Mouse (Mus musculus): ENCODE data around the gene Il11ra1. TPM values are rescaled to one million over a fixed set of nuclear protein-coding genes. Genes with fewer than 3 reads are reported as not detected.

The Il11ra1 gene
- polyA plus RNA-seq, 1 experiment from 2014 or later, result 55.2 TPM

Other genes with a start within 250 kb of the Il11ra1 start
- gene Kif24, start 235.1 kb upstream of the Il11ra1 start, polyA plus RNA-seq (2014; fragmentation: Nextera tagmentation; extraction: Ambion mirVana), result 9.6 and 9.9 TPM in 2 replicates
- 70.2 and 70.3 TPM in 2 replicates for gene Nudt2, start 234.8 kb upstream of the Il11ra1 start, polyA plus RNA-seq (2014; fragmentation: Nextera tagmentation; extraction: Ambion mirVana)
- 6.9 and 7.6 TPM in 2 replicates for gene AI464131, start 196.9 kb upstream of the Il11ra1 start, polyA plus RNA-seq (2014; fragmentation: Nextera tagmentation; extraction: Ambion mirVana)
- 3.6 and 4.6 TPM in 2 replicates for gene 1110017D15Rik, start 182.7 kb upstream of the Il11ra1 start, polyA plus RNA-seq (2014; fragmentation: Nextera tagmentation; extraction: Ambion mirVana)
- gene Fam219a, start 130.5 kb upstream of the Il11ra1 start, polyA plus RNA-seq (2014; fragmentation: Nextera tagmentation; extraction: Ambion mirVana), result 8.5 and 8.8 TPM in 2 replicates
- 1.7 and 1.9 TPM in 2 replicates for gene Dnaic1, start 130.2 kb upstream of the Il11ra1 start, polyA plus RNA-seq (2014; fragmentation: Nextera tagmentation; extraction: Ambion mirVana)
- gene Enho, start 59.7 kb upstream of the Il11ra1 start, polyA plus RNA-seq (2014; fragmentation: Nextera tagmentation; extraction: Ambion mirVana), result 30.4 and 32.9 TPM in 2 replicates
- 25.7 and 33.8 TPM in 2 replicates for gene Cntfr, start 2.9 kb upstream of the Il11ra1 start, polyA plus RNA-seq (2014; fragmentation: Nextera tagmentation; extraction: Ambion mirVana)
- 69.3 and 85.9 TPM in 2 replicates for gene Rpp25l, start 13.5 kb downstream of the Il11ra1 start, polyA plus RNA-seq (2014; fragmentation: Nextera tagmentation; extraction: Ambion mirVana)
- gene Dctn3, start 23.2 kb downstream of the Il11ra1 start, polyA plus RNA-seq (2014; fragmentation: Nextera tagmentation; extraction: Ambion mirVana), result 154 and 155 TPM in 2 replicates
- gene Arid3c, start 31.2 kb downstream of the Il11ra1 start, polyA plus RNA-seq (2014; fragmentation: Nextera tagmentation; extraction: Ambion mirVana), result 0.72 and 1.8 TPM in 2 replicates
- gene Galt, start 55.2 kb downstream of the Il11ra1 start, polyA plus RNA-seq (2014; fragmentation: Nextera tagmentation; extraction: Ambion mirVana), result 19.5 and 19.7 TPM in 2 replicates
- gene Sigmar1, start 56.2 kb downstream of the Il11ra1 start, polyA plus RNA-seq (2014; fragmentation: Nextera tagmentation; extraction: Ambion mirVana), result 67.5 and 70.8 TPM in 2 replicates
- gene Ccl27a, start 74.3 kb downstream of the Il11ra1 start, polyA plus RNA-seq (2014; fragmentation: Nextera tagmentation; extraction: Ambion mirVana), result 71.1 and 73.5 TPM in 2 replicates
- gene Gm21541, start 203.6 kb downstream of the Il11ra1 start, polyA plus RNA-seq (2014; fragmentation: Nextera tagmentation; extraction: Ambion mirVana), result not detected in 2 replicates
- 2.4 TPM in 2 replicates for gene Gm20878, start 241.6 kb downstream of the Il11ra1 start, polyA plus RNA-seq (2014; fragmentation: Nextera tagmentation; extraction: Ambion mirVana)

Measured in midbrain, embryonic 11.5 days (tissue).